Mouse (Mus musculus): ENCODE measurements around the gene Gm20772. TPM values are rescaled to one million over a fixed set of nuclear protein-coding genes. Genes with fewer than 3 reads are reported as not detected.
"Not testable (repeated sequence)": the region's sequence is repeated elsewhere in the genome, so short reads cannot be mapped to it uniquely, and the experiment has no call there.

Gm20772 gene
- polyA plus RNA-seq (2012; rRNA removed) = not detected in 2 replicates

GRCm38 (mm10) chrY:17874441-17874840 is at the start of gene Gm20772, which contains the start of gene Gm20831:
TSS of gene Gm20772 (plus strand) at chrY:17874741.
TSS of gene Gm20831 (plus strand) at chrY:17874741.
- H3K27me3 ChIP-seq (ENCODE audit: control insufficient read depth, insufficient read depth, low read length); H3K4me1 ChIP-seq (ENCODE audit: control insufficient read depth, insufficient read depth, low read length); H3K4me3 ChIP-seq (replicated peaks; ENCODE audit: insufficient read depth, low read depth, low read length); DNase-seq; H3K27ac ChIP-seq (ENCODE audit: insufficient read depth, low read length): not testable (repeated sequence)

GRCm38 (mm10) chrY:17846166-17846565 is 28.4 kb upstream of the Gm20772 start, which contains the start of gene Gm21904:
TSS of gene Gm21904 (minus strand) at chrY:17846266.
- not testable (repeated sequence) for H3K27me3 ChIP-seq (ENCODE audit: control insufficient read depth, insufficient read depth, low read length); H3K27ac ChIP-seq (ENCODE audit: insufficient read depth, low read length); H3K4me3 ChIP-seq (replicated peaks; ENCODE audit: insufficient read depth, low read depth, low read length); DNase-seq; H3K4me1 ChIP-seq (ENCODE audit: control insufficient read depth, insufficient read depth, low read length)
- WGBS = no CpG with 5 or more reads among the region's 3 CpGs

Other genes with a start within 250 kb of the Gm20772 start
- gene Gm21904, start 28.5 kb upstream of the Gm20772 start, polyA plus RNA-seq (2012; rRNA removed) = not detected in 2 replicates
- gene Gm20831, start within 50 bp of the Gm20772 start, polyA plus RNA-seq (2012; rRNA removed) = not detected in 2 replicates
- gene Srsy, start 62.6 kb downstream of the Gm20772 start, polyA plus RNA-seq (2012; rRNA removed) = not detected in 2 replicates
- gene Gm21764, start 187.1 kb downstream of the Gm20772 start, polyA plus RNA-seq (2012; rRNA removed) = not detected in 2 replicates
- gene Ssty1, start 214.4 kb downstream of the Gm20772 start, polyA plus RNA-seq (2012; rRNA removed) = not detected in 2 replicates